Mouse (Mus musculus) adrenal gland (tissue): ENCODE data around the gene Cops4.

ENCODE experiments used
- intact Hi-C: fragments of 180-260 bp; cut with DNase I; formaldehyde crosslinking; loops from one replicate; pipeline ENCODE4 v1.15.1; 2025
- long read RNA-seq, 2 experiments: library from polyadenylated mRNA; unstranded; transcript quantifications; one replicate each; pipeline ENCODE4 v2.0.0; 2020; ENCODE audit warnings: borderline replicate concordance in 1 of 2; ENCODE audit not compliant: insufficient replicate concordance in 1 of 2

Gene Cops4
- long read RNA-seq, experiment 1, transcript Cops4-201 (10 exons, 1,755 nt) = major isoform, 158 of 187 reads
- long read RNA-seq, experiment 1, partial matches to known transcripts = 9 of 187 reads
- long read RNA-seq, experiment 1, other reads (novel, unspliced or antisense) = 19 of 187 reads
- long read RNA-seq, experiment 2, transcript Cops4-201 (10 exons, 1,755 nt) = major isoform, 211 of 242 reads
- long read RNA-seq, experiment 2, partial matches to known transcripts = 8 of 242 reads
- long read RNA-seq, experiment 2, other reads (novel, unspliced or antisense) = 21 of 242 reads

DNA sequence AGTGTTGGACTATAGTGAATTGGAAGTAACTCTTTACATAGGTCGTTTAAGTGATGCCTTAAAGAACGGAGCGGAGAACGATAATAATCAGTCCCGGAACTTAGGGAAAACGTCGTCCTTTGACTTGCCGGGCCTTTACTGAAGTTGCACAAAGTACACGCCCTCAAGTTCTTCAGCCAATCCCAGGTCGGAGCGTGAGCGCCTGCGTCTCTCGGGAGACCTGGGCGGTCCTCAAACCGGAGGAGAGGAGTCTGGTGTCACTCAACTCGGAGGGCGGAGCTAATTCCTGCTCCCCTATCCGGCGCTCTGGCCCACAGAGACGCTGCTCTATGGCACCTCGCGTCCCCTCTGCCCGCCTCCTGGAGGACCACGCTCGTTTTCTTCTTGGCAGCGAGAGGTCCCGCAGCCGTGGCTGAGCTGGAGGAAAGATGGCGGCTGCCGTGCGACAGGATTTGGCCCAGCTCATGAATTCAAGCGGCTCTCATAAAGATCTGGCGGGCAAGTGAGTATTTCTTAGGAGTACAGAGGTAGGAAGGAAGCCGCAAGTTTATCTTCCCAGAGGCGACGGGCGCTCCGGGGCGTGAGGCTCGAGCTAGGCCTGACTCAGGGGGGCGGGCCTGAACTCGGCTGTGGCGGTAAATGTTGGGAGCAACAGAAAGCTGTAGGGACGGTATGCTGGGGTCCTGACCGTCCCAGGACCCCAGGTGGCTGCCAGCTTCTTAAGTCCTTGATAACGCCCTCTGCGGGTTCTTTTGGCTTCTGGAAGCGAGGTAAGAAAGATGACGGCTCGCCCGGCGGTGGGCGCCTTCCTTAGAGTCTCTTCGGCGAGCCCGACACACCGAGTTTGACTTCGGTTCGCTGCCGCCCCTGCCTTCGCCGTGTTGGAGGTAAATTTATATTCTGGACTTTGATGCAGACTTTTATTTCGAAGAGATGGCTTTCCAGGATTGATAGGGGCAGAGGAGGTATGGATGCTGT, at the start of gene Cops4:
TSS of gene Cops4 (plus strand) at position 261 of the 978 bp plus-strand sequence.
- intact Hi-C loops = loop anchor here (1.0 to 5.0 kb wide), 2 partner anchors 18 to 96 kb away; partner anchors contain the start of gene Lin54

DNA sequence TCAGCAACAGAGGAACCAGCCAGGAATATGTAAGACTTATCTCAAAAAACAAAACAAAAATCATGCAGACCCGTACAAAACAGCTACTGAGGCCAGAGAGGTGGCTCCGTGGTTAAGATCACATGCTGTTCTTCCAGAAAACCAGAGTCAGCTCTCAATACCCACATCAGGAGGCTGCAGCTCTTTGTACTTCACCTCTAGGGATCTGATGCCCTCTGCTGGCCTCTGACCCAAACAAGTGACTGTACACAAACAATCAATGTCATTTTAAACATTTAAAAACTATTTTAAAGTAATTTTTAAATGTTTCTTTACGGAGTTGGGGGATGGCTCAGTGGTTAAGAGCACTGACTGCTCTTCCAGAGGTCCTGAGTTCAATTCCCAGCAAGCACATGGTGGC, 41.8 kb upstream of the Cops4 start:
- intact Hi-C loops = no loop called here

DNA sequence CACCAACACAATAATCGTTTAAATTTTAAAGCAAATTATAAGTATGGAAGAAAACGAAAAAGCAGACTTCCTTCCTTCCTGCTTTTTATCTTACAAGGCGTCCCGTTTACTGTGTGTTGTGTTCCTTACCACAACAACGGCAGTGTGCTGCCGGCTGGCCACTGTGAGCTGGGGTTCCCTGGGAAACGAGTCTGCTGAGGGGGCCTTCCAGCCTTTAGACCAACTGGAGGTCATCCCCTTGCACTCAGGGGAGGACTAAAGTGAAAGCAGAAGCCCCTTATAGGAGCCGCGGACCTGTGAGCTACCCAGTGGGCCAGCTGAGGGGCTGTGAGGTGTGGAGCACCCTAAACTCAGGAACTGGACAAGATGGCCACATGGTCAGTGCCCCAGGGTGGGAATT, 40.5 kb upstream of the Cops4 start:
- intact Hi-C loops = no loop called here

DNA sequence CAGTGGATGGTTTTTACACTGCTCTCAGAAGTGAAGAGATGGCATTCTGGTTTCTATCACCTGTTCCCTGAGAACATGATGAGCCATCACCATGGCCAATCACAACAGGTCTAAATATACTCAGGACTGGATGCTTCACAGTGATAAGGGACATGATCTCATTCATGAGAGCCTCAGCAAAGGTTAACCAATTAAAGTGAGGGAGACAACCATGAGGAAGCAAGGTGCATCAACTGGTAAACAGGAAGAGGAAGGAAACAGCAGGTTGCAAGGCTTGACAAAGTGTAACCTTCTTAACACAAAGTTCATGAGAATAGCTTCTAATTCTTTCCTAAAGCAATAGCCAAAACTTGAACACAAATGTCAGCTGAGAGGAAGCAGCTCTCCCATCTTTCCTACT, 34.5 kb upstream of the Cops4 start:
- intact Hi-C loops = no loop called here

DNA sequence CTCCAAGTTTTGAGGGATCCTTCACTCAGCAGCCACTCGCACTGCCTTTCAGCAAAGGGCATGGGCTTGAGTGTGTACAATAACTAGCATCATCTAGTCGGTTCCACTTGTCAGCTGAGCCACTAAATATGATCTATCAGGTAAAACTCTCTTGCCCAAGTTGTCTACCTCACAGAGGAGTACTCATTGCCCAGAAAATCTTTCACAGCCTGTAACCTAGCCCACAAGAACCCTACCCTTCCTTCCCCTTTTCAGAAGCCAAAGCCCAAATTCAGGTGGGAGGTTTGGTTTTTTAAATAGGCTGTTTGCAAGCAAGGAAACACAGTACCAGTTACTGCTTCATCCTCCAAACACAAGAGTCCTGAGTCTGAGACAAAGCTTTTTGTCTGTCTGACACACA, 31.0 kb upstream of the Cops4 start:
- intact Hi-C loops = no loop called here

DNA sequence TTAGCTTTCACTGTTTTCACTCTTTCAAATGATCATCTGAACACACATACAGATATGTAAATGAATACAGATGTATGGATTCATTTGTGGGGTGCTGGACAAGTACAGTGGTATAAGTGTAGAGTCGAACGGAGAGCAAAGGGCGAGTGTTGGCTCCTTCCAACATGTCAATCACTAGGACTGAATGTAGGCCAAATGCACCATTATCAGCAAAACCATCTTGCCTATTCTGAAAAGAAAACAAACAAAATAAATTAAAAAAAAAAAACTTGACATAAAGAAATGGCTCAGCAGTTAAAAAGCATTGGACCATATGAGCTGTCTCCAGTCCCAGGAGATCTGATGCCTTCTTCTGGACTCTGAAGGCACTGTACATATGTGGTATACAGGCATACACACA, 29.9 kb upstream of the Cops4 start:
- intact Hi-C loops = no loop called here

DNA sequence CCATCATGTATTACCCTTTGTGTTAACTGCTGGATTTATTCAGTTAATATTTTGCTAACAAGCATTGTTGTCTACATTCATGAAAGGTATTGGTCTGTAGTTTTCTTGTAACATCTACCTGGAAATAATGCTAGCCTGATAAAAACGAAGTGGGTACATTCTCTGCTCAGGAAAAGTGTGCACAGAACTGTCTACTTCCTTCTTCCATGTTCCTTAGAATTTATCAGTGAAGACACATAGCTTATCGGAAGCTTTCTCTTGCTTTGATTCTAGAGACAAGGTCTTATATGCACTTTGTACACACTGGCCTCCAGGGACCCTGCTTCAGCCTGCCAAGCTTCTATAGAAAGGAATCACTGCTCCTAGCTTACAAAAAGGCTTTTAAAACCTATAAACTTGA, 28.8 kb upstream of the Cops4 start:
- intact Hi-C loops = no loop called here

DNA sequence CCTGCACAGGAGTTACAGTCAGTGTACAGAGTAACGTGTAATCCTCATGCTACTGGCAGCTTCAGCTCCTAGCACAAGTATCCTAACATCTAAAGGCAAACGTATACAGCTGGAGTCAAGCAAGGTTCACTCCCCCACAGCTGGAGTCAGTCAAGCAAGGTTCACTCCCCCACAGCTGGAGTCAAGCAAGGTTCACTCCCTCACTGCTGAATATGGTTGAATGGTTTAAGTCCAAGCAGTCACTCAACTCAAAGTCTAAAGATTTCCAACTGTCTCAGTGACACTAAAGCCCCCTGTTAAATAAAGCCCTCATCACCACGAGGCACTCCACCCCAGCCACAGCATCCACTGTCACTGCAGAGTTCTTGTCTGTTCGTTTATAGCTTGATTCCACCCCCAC, 26.4 kb upstream of the Cops4 start:
- intact Hi-C loops = no loop called here

DNA sequence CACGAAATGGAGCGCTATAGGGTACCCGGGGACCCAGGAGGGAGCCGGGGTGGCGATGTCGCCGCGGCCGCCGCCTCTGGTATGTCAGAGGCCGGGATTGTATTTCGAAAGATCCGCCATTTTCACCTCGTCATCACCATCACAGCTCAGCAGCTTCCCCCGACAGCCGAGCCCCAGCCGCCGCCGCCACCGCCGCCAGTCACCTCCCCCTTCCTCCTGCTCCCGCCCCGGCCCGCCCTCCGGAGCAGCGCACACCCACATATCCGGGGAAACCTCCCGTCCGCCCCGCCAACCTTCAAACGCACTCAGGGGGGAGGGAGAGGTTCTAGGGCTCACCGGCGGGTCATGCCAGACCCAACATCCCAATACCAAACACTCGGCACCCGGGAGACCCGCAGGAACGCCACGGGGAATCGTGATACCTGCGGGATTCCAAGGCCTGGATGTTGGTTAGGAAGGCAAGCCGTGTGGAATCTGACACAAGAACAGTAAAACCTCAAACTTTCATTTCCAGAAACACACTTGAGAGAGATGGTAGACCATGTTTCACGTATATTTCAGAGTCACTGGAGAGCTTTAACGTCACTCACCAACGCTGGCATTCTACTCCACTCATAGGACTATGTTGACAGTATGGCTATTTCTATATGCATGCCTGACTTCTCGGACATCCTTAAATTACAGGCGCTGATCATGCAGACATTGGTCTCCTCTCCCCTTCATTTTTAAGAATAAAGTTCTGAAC, 19.5 kb upstream of the Cops4 start:
- intact Hi-C loops = no loop called here

DNA sequence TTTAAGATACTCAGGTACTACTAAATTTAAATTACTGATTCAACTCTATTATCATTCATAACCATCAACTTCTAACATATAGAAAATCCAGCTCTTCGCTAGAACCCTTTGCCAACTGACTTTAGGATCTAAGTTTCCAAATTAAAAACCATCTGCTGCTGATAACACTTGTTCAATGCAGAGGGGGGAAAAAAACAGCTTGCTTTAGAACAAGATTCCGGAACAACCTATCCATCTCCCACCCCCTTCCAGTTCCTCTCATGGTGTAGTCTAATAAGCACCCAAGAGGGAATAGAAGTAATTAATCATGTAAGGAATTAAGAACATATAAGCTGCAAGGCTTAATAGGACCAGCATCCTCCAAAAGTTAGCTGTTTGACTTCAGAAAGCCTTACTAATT, 18.9 kb upstream of the Cops4 start:
- intact Hi-C loops = no loop called here

DNA sequence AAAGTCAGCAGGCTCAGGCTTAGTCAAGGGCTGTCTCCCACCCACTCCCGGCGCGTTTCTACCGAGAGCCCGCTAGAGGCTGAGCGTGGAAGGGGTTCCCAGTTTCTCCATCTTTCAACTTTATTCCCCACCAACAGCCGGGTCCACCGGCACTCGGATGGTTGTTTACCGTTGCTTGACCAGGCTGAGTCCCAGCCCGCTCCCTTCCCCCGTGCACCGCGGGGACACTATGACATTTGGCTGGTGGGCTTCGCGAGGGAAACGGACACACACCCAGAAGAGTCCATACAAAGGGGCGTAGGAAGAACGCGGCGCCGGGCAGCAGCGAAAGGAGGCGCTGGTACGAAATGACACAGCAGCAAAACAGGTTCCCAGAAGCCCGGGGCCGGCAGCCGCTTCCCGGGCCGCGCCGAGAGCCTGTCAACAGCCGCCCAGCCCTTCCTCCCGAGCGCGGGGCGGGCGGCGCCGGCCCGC, 18.2 kb upstream of the Cops4 start:
- intact Hi-C loops = loop anchor here (1.0 to 5.0 kb wide), 2 partner anchors 18 to 83 kb away; partner anchors contain the start of genes Cops4 and Sec31a

DNA sequence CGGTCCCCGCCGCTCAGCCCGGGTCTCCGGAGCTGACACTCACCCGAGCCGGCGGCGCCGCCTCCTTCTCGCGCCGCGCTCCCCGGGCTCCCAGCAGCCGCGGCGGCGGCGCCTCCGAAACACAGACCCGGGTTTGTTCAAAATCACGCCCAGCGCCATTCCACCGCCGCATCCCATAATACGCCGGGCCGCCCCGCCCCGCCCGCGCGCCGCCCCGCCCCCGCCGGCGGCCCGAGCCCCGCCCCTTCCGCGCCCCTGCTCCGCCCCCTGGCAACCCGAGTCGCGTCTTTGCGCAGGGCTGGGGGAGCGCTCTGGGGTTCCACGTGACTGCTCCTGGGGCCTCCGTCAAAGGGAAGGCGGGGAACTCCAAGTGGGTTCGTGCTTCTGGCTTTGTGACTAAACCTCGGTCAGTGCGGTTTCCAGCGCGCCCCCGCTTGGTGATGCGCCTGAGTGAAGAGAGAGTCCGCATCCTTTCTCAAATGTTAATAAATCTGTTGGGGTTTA, 17.6 kb upstream of the Cops4 start, which contains the start of gene Lin54:
TSS of gene Lin54 (minus strand) at position 182 of the 504 bp plus-strand sequence.
- intact Hi-C loops = loop anchor here (1.0 to 5.0 kb wide), 2 partner anchors 18 to 83 kb away; partner anchors contain the start of genes Cops4 and Sec31a

DNA sequence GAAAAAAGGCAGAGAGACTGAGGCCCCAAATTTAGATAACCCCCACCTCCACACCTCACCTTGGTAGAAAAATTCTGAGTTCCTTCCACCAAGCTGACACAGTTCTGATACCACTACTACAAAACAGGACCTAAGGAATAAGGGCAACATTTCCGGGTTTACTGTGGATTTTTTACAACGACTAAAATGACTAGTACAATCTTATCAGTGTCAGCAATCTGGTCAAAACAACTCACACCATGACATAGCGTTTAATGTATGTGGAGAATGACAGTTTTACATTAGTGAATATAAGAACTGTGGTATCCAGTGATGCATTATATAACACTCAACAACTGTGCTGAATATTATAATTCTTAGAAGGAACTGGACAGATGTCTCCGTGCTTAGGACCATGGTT, 16.8 kb upstream of the Cops4 start:
- intact Hi-C loops = loop anchor here (5.0 kb wide), 1 partner anchor 84 kb away; the partner anchor contains the start of gene Sec31a

DNA sequence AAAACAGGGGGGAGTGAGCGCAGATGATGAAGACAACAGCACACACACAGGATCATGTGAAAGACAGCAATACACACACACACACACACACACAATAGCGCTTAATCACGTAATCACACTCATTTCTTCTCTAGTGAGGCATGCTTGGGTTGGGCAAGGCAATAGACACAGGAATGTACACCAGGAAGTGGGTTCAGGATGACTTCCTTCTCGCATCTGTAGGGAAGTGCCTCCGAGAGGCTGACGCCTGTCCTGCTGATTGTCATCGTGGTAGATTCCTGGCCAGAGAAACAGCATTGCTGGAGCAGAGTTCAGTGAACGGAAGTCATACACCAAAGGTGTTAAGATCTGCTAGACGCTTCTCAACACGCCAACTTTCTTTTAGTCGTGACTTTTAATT, 8.9 kb upstream of the Cops4 start:
- intact Hi-C loops = no loop called here

DNA sequence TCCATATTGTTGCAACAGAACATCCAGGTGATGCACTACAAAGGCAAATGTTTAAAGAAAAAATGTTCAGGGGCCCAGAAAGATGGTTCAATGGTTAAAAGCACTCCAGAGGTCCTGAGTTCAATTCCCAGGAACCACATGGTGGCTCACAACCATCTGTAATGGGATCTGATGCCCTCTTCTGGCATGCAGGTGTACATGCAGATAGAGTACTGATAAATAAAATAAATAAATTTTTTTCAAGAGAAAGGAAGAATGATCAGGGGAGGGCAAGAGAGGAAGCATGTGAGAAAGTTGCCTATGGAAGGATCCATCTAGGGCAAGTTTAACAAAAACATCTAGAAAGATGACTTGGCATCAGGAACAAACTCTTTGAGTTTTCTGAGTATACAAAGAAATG, 5.5 kb upstream of the Cops4 start:
- intact Hi-C loops = no loop called here

DNA sequence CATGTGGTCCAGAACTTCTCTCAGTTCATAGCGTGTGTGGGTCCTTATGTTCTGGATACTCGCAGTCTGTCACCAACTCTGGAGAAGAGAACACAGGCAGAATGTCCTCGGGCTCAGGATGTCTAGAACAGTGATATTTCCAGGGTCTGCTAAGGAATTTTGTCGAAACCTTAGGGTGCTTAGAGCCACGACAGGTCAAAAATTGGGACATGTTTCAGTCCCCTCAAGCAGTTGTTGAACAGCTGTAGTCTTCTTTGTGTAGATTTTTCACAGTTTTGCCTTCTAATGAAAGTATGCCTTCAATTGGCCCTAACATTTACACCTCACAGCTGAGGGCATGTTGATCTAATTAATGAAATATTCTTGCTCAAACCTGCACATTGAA, 910 bp downstream of the Cops4 start:
- intact Hi-C loops = loop anchor here (5.0 kb wide), 1 partner anchor 97 kb away; no protein-coding TSS in a partner anchor

DNA sequence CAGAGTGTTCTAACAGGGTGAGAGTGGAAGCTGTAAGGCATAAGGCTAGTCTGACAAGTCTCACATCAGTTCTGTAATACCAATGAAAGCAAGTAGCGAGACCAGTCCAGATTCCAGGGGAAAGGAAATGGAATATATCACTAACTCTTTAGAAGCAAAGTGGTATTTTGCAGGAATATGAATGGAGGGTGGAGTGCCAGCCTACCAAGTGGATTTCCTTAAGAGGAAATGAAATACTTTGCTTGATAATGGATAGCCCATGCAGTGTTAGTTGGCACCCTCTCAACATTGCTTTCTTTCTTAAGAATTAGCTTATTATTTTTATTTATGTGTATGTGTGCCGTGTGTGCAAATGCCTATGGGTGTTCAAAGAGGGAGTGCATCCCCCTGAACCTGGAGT, 2.1 kb downstream of the Cops4 start:
- intact Hi-C loops = no loop called here

DNA sequence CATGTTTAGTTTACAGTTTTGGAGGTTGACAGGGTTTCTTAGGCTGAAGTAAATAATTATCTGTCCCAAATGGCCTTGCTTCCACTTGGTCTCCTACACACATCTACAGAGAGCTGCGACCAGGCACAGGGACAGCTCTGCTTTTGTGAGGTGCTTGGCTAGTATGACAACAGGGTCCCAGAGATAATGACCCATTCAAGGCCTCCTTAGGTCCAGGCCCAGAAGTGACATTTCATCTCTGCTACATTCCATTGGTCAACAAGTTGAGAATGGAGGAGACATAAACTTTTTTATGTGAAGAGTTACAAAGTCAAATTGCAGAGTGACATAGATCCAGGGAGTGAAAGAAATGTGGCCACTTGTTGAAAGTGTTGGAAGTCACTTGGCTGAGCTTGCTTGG, 5.2 kb downstream of the Cops4 start:
- intact Hi-C loops = no loop called here

DNA sequence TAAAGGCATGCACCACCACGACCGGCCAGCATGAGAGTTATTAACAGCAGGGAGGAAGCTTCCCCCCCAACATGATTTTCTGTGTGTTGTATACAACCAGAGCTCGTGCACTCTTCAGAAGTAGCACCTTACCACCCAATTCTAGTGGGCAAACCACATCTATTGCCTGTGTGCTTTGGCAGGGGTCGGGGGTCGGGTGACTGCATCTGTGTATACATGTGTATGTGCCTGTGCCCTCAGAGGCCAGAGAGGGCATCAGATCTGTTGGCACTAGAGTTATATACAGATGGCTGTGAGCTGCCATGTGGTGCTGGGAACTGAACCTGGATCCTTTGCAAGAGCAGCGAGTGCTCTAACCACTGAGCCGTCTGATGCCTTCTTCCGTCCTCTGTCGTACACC, 6.8 kb downstream of the Cops4 start:
- intact Hi-C loops = no loop called here

DNA sequence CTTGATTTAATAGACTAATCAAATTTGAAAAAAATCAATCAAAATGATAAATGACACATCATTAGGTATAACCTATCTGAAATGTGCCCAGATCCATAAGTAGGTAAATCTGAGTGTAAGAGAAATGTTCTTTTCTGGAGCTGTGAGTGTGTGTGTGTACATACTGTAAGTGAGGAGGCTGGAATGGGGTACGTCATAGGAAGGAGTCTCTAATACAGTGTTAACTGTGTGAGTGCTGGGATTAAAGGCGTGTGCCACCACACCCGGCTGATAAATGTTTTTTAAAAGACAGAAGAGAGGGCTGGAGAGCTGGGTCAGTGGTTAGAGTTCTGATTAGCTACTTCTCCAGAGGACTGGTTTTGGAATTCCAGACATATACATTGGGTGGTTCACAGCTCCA, 7.5 kb downstream of the Cops4 start:
- intact Hi-C loops = no loop called here

DNA sequence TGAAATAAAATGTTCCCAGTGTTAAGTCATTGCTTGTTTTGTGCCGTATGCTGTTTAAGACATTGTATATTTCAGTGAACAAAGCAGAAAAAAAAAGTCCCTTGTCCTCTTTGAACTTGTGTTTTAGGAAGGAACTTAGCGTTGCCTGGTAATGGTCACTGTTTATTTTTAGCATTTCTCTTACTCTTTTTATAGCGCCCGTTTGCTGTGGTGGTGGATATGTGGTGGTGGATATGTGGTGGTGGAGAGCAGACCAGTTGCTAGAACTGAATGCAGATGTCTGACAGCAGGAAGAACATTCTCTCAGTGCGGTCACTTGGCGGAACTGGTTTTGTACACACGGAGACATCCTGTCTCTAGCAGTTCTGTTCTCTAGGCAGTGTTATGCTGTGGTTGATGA, 8.1 kb downstream of the Cops4 start:
- intact Hi-C loops = no loop called here
